Mouse (Mus musculus) thymus, adult 2 months (tissue): ENCODE measurements around the gene Npas2. TPM values are rescaled to one million over a fixed set of nuclear protein-coding genes. Genes with fewer than 3 reads are reported as not detected.

Source experiments
- DNase-seq: peaks from one replicate; pipeline ENCODE4 v3.0.0; 2021
- H3K27ac ChIP-seq: fragments of 200-500 bp; 2 replicates; pipeline ENCODE4 v1.5.1; 2012; ENCODE audit warnings: low read length, control low read depth; ENCODE audit not compliant: control insufficient read depth, insufficient read depth
- H3K27me3 ChIP-seq: fragments of 200-500 bp; 2 replicates; pipeline ENCODE4 v1.6.1; 2012; ENCODE audit warnings: mild to moderate bottlenecking, low read length, moderate library complexity, mixed read lengths; ENCODE audit not compliant: control insufficient read depth, insufficient read depth
- H3K36me3 ChIP-seq: fragments of 200-500 bp; 2 replicates; pipeline ENCODE4 v1.6.1; 2012; ENCODE audit warnings: mild to moderate bottlenecking, low read length, moderate library complexity; ENCODE audit not compliant: control insufficient read depth, insufficient read depth
- H3K4me1 ChIP-seq: fragments of 200-500 bp; replicated peaks from 2 replicates; pipeline ENCODE4 v1.6.1; 2012; ENCODE audit warnings: low read length; ENCODE audit not compliant: control insufficient read depth, insufficient read depth
- H3K4me3 ChIP-seq: fragments of 200-500 bp; 2 replicates; pipeline ENCODE4 v1.5.1; 2012; ENCODE audit warnings: mild to moderate bottlenecking, low read length, control low read depth, moderate library complexity; ENCODE audit not compliant: control insufficient read depth, insufficient read depth
- CTCF ChIP-seq: fragments of 200-500 bp; IDR thresholded peaks from 2 replicates; pipeline ENCODE4 v1.5.1; 2012; ENCODE audit warnings: mild to moderate bottlenecking, control low read depth, low read length, moderate library complexity, borderline replicate concordance; ENCODE audit not compliant: control insufficient read depth, poor library complexity, insufficient read depth; ENCODE audit errors: extremely low read depth
- POLR2A ChIP-seq: fragments of 200-500 bp; IDR thresholded peaks from 2 replicates; pipeline ENCODE4 v1.6.1; 2012; ENCODE audit warnings: mild to moderate bottlenecking, low read length, control low read depth, moderate library complexity; ENCODE audit not compliant: control insufficient read depth, poor library complexity, insufficient read depth; ENCODE audit errors: extremely low read depth
- WGBS: fragments of 180-500 bp; shearing (Covaris S2); methylation state at CpG from one replicate; pipeline ENCODE4 v1.1.7; 2018; 5-methylcytosine and 5-hydroxymethylcytosine counted together
- polyA plus RNA-seq: library from polyadenylated mRNA; depleted of rRNA; stranded (reverse); fragments of >200 nt; gene quantifications from 2 replicates; pipeline ENCODE4 v1.2.3, GENCODE M21; 2012

Gene Npas2
- polyA plus RNA-seq, 1 experiment = 6.9 TPM

DNA sequence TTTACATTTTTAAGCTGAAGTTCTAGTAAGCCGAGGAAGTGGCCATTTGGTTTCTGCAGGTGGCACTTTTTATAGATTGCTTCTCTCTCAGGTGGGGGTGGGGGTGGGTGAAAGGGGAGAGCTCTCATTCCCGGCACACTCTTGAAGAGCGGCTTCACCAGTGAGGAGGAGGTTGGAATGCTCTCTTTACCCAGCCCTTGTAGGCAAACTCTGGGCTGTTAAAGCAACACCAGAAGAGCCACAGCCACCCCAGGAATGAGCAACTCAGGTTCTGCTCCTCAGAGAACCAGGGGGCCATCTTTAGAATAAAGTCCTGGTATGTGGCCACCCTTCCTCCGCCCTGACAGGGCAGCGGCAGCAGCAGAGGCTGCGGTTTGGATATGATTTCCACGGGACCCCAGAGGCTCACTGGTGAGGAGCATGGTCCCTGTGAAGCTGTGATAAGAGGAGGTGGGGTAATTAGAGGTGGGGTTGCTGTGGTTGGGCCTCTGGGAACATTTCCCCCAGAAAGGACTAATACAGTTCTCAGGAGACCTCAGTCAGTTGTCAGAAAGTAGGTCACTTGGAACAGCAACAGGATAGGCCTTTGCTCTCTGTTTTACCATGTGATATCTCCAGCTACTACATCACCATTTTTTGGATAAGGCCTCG, 199.8 kb downstream of the Npas2 start:
- no peaks in the 10 kb centered on the region for H3K36me3 ChIP-seq
- H3K4me1 ChIP-seq = peaks cover 7% of the 10 kb centered on the region; the same call in 1 of the 2 replicates
- H3K27me3 ChIP-seq = no peaks in the 10 kb centered on the region
- no peak overlapping the region for H3K27ac ChIP-seq
- TF ChIP-seq POLR2A (no peak), CTCF (no peak)
- DNase-seq = no peak
- no peak overlapping the region for H3K4me3 ChIP-seq
- 79% methylated on average over 8 of the region's 8 CpGs for WGBS

DNA sequence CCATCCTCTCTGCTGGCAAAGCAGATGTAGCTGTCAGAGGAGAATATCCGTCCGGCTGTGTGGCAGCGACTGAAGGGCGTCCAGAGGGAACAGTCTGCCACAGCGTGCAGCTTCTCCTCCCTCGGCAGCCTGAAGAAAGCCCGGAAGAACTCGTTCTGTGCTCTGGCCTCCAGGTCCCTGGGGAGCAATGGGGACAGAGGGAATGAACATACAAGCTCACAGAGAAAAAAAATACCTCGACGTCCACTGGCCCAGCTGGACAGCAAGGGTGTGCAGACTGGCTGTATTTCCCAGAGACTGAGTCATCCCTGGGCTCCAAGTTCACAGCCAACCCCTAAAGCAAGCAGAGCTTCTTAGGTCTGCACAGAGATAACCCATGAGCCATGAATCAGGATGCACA, 200.6 kb downstream of the Npas2 start:
- DNase-seq = no peak
- no peak overlapping the region for H3K4me3 ChIP-seq
- TF ChIP-seq POLR2A (no peak), CTCF (no peak)
- no peaks in the 10 kb centered on the region for H3K27me3 ChIP-seq
- WGBS = 92% methylated on average over 10 of the region's 10 CpGs
- H3K27ac ChIP-seq = no peak overlapping the region
- H3K4me1 ChIP-seq = peaks cover 7% of the 10 kb centered on the region; the same call in 1 of the 2 replicates
- no peaks in the 10 kb centered on the region for H3K36me3 ChIP-seq

DNA sequence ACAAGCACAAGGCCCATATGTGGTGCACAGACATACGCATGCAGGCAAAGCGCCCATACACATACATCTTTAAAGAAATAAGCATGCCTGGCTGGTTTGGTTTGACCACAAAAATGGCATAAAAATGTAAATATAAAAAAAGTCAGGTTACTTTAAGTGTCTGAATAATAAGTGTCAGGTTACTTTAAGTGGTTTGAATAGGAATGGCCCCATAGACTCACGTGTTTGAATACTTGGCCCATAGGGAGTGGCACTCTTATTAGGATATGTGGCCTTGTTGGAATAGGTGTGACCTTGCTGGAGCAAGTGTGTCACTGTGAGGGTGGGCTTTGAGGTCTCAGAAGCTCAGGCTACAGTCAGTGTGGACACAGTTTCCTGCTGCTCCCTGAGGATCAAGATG, 201.1 kb downstream of the Npas2 start:
- Histone ChIP-seq H3K36me3 (no peaks in the 10 kb centered on the region), H3K4me1 (peaks cover 7% of the 10 kb centered on the region; the same call in 1 of the 2 replicates), H3K27ac (no peak overlapping the region), H3K27me3 (no peaks in the 10 kb centered on the region), H3K4me3 (no peak overlapping the region)
- 96% methylated on average over 3 of the region's 3 CpGs for WGBS
- no peak for DNase-seq
- TF ChIP-seq POLR2A = no peak
- TF ChIP-seq CTCF = no peak

DNA sequence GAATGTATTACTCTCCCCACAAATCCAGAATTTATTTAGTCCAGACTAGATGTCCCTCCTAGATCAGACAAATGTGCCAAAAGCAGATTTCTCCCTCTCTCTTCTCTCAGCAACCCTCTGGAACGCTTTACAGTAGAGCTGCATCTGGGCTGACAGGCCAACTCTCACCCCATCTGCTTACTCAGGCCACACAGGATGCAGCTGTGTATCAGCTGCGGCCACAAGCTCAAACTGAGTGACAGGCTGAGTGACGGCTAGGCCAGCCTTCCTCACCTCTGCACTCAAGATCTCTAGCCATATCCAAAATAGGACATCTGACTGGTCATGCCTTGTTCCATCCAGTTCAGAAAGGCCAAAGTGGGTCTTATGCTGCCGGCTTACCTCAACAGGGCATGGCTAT, 202.8 kb downstream of the Npas2 start:
- H3K36me3 ChIP-seq = no peaks in the 10 kb centered on the region
- peaks cover 7% of the 10 kb centered on the region; the same call in 1 of the 2 replicates for H3K4me1 ChIP-seq
- no peak overlapping the region for H3K4me3 ChIP-seq
- TF ChIP-seq CTCF = no peak
- no peak for TF ChIP-seq POLR2A
- WGBS = 13% methylated on average over 4 of the region's 4 CpGs
- no peaks in the 10 kb centered on the region for H3K27me3 ChIP-seq
- H3K27ac ChIP-seq = no peak overlapping the region
- DNase-seq = peak; percentile 7

DNA sequence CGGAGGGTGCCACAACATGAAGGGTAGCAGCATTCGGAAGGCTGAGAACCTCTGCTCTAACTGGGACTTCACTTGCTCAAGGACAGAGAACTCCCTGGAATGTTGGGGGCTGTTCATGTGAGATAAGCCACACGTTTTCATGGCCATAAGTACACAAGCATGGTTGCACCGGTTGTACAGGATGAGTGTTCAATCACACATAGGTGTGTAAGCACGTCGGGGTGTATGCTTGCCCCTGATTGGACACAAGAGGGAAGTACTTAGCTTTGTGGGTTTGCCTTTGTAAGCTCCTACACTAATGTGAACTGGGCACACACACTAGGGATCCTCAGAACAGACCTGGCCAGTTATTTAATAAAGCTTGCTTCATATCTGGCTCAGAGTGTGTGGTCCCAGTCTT, 204.8 kb downstream of the Npas2 start:
- TF ChIP-seq CTCF (no peak), POLR2A (no peak)
- no peak for DNase-seq
- Histone ChIP-seq H3K36me3 (no peaks in the 10 kb centered on the region), H3K4me1 (peaks cover 7% of the 10 kb centered on the region; the same call in 1 of the 2 replicates), H3K27ac (no peak overlapping the region), H3K27me3 (no peaks in the 10 kb centered on the region), H3K4me3 (no peak overlapping the region)
- whole genome bisulfite sequencing = 91% methylated on average over 6 of the region's 6 CpGs

DNA sequence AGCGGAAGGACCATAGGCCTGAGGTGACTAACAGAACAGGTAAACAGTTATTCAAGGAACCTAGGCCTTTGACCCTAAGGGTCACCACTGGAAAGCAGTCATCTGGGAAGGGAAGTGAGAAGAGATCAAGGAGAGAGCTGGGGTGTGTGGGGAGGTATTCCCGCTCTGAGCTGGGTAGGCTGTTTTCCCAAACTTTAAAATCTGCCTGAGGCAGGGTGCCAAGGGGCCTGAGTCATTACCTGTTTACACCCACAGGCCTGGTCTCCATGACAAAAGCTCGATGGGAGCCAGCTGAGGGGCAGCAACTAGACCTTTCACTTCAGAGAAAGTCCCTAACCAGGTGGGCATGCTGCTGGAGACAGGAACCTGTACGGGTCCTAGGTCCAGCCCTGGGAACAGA, 205.7 kb downstream of the Npas2 start:
- DNase-seq = no peak
- no peaks in the 10 kb centered on the region for H3K36me3 ChIP-seq
- no peaks in the 10 kb centered on the region for H3K27me3 ChIP-seq
- H3K4me3 ChIP-seq = no peak overlapping the region
- peaks cover 7% of the 10 kb centered on the region; the same call in 1 of the 2 replicates for H3K4me1 ChIP-seq
- no peak overlapping the region for H3K27ac ChIP-seq
- TF ChIP-seq POLR2A (no peak), CTCF (no peak)
- WGBS = 85% methylated on average over 4 of the region's 4 CpGs
